Mouse (Mus musculus) cerebellum, postnatal 14 days (tissue): ENCODE results near the gene Ttc30a1.

Source experiments
- DNase-seq, 2 experiments: peaks; one replicate each; pipeline ENCODE4 v3.0.0; 2021; ENCODE audit warnings: mixed read lengths in 2 of 2

The Ttc30a1 gene

GRCm38 (mm10) chr2:75929786-75930444 is 51.9 kb downstream of the Ttc30a1 start:
- peak; percentile 46 to 68 for DNase-seq

GRCm38 (mm10) chr2:75929141-75929540 is 52.6 kb downstream of the Ttc30a1 start:
- DNase-seq, result peak; percentile 76 to 77
